Mouse (Mus musculus): Measurements from ENCODE around the gene Gm49318. TPM values are rescaled to one million over a fixed set of nuclear protein-coding genes. Genes with fewer than 3 reads are reported as not detected.
A peak's percentile ranks its signal among the peaks of the same experiment; 100 is the strongest.

Gene Gm49318
- polyA plus RNA-seq (2012; fragmentation: generic; extraction: Trizol): not detected

GRCm38 (mm10) chr9:22070791-22071573 lies at the start of gene Gm49318, which contains the start of gene Zfp653:
Gm49318 (minus strand) TSS chr9:22071259.
Zfp653 (minus strand) TSS chr9:22071376.
- TF ChIP-seq TCF3 (IDR thresholded peaks at IDR 0.05; ENCODE audit: insufficient read length, low read depth) (no peak), USF1 (IDR thresholded peaks at IDR 0.05; ENCODE audit: low read depth) (no peak), MYOD1 (IDR thresholded peaks at IDR 0.05; ENCODE audit: control insufficient read depth in 1 of 3, insufficient read length in 2 of 3, low read depth in 2 of 3) (no peak), POLR2AphosphoS2 (IDR thresholded peaks at IDR 0.05; ENCODE audit: insufficient read length, low read depth) (peak; percentile 79), SRF (IDR thresholded peaks at IDR 0.05; ENCODE audit: control insufficient read depth, insufficient read length, low read depth) (peak; percentile 10), POLR2A (IDR thresholded peaks at IDR 0.05; ENCODE audit: insufficient read length, low read depth) (peak; percentile 71), MAX (IDR thresholded peaks at IDR 0.05; ENCODE audit: low read depth) (no peak), E2F4 (IDR thresholded peaks at IDR 0.05; ENCODE audit: insufficient read depth) (peak; percentile 18), TCF12 (IDR thresholded peaks at IDR 0.05; ENCODE audit: insufficient read depth, poor library complexity, severe bottlenecking) (no peak), REST (IDR thresholded peaks at IDR 0.05; ENCODE audit: insufficient read depth, insufficient read length) (no peak), CEBPB (IDR thresholded peaks at IDR 0.05; ENCODE audit: insufficient read depth, poor library complexity, severe bottlenecking) (no peak), MYOG (IDR thresholded peaks at IDR 0.05; ENCODE audit: control insufficient read depth in 1 of 3, insufficient read depth in 1 of 3, insufficient read length in 2 of 3, low read depth in 2 of 3) (no peak)
- Histone ChIP-seq H3ac (ENCODE audit: control insufficient read depth, insufficient read length) (peak within 1 kb of the TSS; percentile 82), H3K4me3 (peak within 1 kb of the TSS; percentile 26), H3K4me2 (ENCODE audit: low read depth) (peak within 1 kb of the TSS; percentile 83), H3K27me3 (ENCODE audit: control insufficient read depth, insufficient read depth, insufficient read length) (no peaks in the 10 kb centered on the region), H3K79me2 (ENCODE audit: control insufficient read depth, insufficient read depth) (no peaks in the 10 kb centered on the region), H3K36me3 (ENCODE audit: control insufficient read depth, insufficient read depth) (no peaks in the 10 kb centered on the region)

GRCm38 (mm10) chr9:22119543-22119942 lies 48.5 kb upstream of the Gm49318 start:
- no peak overlapping the region for H3K4me3 ChIP-seq
- TF ChIP-seq CEBPB (IDR thresholded peaks at IDR 0.05; ENCODE audit: insufficient read depth, poor library complexity, severe bottlenecking) (no peak), SRF (IDR thresholded peaks at IDR 0.05; ENCODE audit: control insufficient read depth, insufficient read length, low read depth) (no peak), MYOD1 (IDR thresholded peaks at IDR 0.05; ENCODE audit: control insufficient read depth in 1 of 3, insufficient read length in 2 of 3, low read depth in 2 of 3) (no peak), TCF3 (IDR thresholded peaks at IDR 0.05; ENCODE audit: insufficient read length, low read depth) (no peak), MAX (IDR thresholded peaks at IDR 0.05; ENCODE audit: low read depth) (no peak), USF1 (IDR thresholded peaks at IDR 0.05; ENCODE audit: low read depth) (no peak), TCF12 (IDR thresholded peaks at IDR 0.05; ENCODE audit: insufficient read depth, poor library complexity, severe bottlenecking) (no peak), POLR2A (IDR thresholded peaks at IDR 0.05; ENCODE audit: insufficient read length, low read depth) (no peak)
- H3K27me3 ChIP-seq (ENCODE audit: control insufficient read depth, insufficient read depth, insufficient read length): peaks cover 9% of the 10 kb centered on the region
- no peak overlapping the region for H3ac ChIP-seq (ENCODE audit: control insufficient read depth, insufficient read length)
- H3K36me3 ChIP-seq (ENCODE audit: control insufficient read depth, insufficient read depth): no peaks in the 10 kb centered on the region
- H3K79me2 ChIP-seq (ENCODE audit: control insufficient read depth, insufficient read depth): peaks cover 14% of the 10 kb centered on the region
- H3K4me2 ChIP-seq (ENCODE audit: low read depth): no peak overlapping the region

GRCm38 (mm10) chr9:22117754-22118456 lies 46.8 kb upstream of the Gm49318 start:
- TF ChIP-seq POLR2AphosphoS2 (IDR thresholded peaks at IDR 0.05; ENCODE audit: insufficient read length, low read depth) (no peak), SRF (IDR thresholded peaks at IDR 0.05; ENCODE audit: control insufficient read depth, insufficient read length, low read depth) (no peak), MAX (IDR thresholded peaks at IDR 0.05; ENCODE audit: low read depth) (no peak), MYOG (IDR thresholded peaks at IDR 0.05; ENCODE audit: control insufficient read depth in 1 of 3, insufficient read depth in 1 of 3, insufficient read length in 2 of 3, low read depth in 2 of 3) (no peak), REST (IDR thresholded peaks at IDR 0.05; ENCODE audit: insufficient read depth, insufficient read length) (no peak), TCF3 (IDR thresholded peaks at IDR 0.05; ENCODE audit: insufficient read length, low read depth) (no peak), USF1 (IDR thresholded peaks at IDR 0.05; ENCODE audit: low read depth) (no peak), TCF12 (IDR thresholded peaks at IDR 0.05; ENCODE audit: insufficient read depth, poor library complexity, severe bottlenecking) (no peak), POLR2A (IDR thresholded peaks at IDR 0.05; ENCODE audit: insufficient read length, low read depth) (no peak), E2F4 (IDR thresholded peaks at IDR 0.05; ENCODE audit: insufficient read depth) (no peak), CEBPB (IDR thresholded peaks at IDR 0.05; ENCODE audit: insufficient read depth, poor library complexity, severe bottlenecking) (no peak), MYOD1 (IDR thresholded peaks at IDR 0.05; ENCODE audit: control insufficient read depth in 1 of 3, insufficient read length in 2 of 3, low read depth in 2 of 3) (no peak)
- peaks cover 9% of the 10 kb centered on the region for H3K27me3 ChIP-seq (ENCODE audit: control insufficient read depth, insufficient read depth, insufficient read length)
- peak overlapping the region; percentile 44 for H3K4me3 ChIP-seq
- H3ac ChIP-seq (ENCODE audit: control insufficient read depth, insufficient read length): peak overlapping the region; percentile 24
- peaks cover 14% of the 10 kb centered on the region for H3K79me2 ChIP-seq (ENCODE audit: control insufficient read depth, insufficient read depth)
- H3K4me2 ChIP-seq (ENCODE audit: low read depth): peak overlapping the region; percentile 96
- H3K36me3 ChIP-seq (ENCODE audit: control insufficient read depth, insufficient read depth): peaks cover 7% of the 10 kb centered on the region

- peaks cover 14% of the 10 kb centered on the region for H3K79me2 ChIP-seq (ENCODE audit: control insufficient read depth, insufficient read depth)
- peak within 1 kb of the TSS; percentile 24 for H3ac ChIP-seq (ENCODE audit: control insufficient read depth, insufficient read length)
- H3K4me2 ChIP-seq (ENCODE audit: low read depth): peak within 1 kb of the TSS; percentile 96
- peak within 1 kb of the TSS; percentile 44 for H3K4me3 ChIP-seq
- peaks cover 9% of the 10 kb centered on the region for H3K27me3 ChIP-seq (ENCODE audit: control insufficient read depth, insufficient read depth, insufficient read length)
- peaks cover 7% of the 10 kb centered on the region for H3K36me3 ChIP-seq (ENCODE audit: control insufficient read depth, insufficient read depth)
- peak; percentile 79 for TF ChIP-seq E2F4 (IDR thresholded peaks at IDR 0.05; ENCODE audit: insufficient read depth)
- TF ChIP-seq MAX (IDR thresholded peaks at IDR 0.05; ENCODE audit: low read depth): no peak
- TF ChIP-seq POLR2AphosphoS2 (IDR thresholded peaks at IDR 0.05; ENCODE audit: insufficient read length, low read depth): peak; percentile 83
- no peak for TF ChIP-seq SRF (IDR thresholded peaks at IDR 0.05; ENCODE audit: control insufficient read depth, insufficient read length, low read depth)
- TF ChIP-seq MYOG (IDR thresholded peaks at IDR 0.05; ENCODE audit: control insufficient read depth in 1 of 3, insufficient read depth in 1 of 3, insufficient read length in 2 of 3, low read depth in 2 of 3): no peak
- TF ChIP-seq REST (IDR thresholded peaks at IDR 0.05; ENCODE audit: insufficient read depth, insufficient read length): no peak
- TF ChIP-seq MYOD1 (IDR thresholded peaks at IDR 0.05; ENCODE audit: control insufficient read depth in 1 of 3, insufficient read length in 2 of 3, low read depth in 2 of 3): no peak
- no peak for TF ChIP-seq TCF12 (IDR thresholded peaks at IDR 0.05; ENCODE audit: insufficient read depth, poor library complexity, severe bottlenecking)
- TF ChIP-seq USF1 (IDR thresholded peaks at IDR 0.05; ENCODE audit: low read depth): no peak
- no peak for TF ChIP-seq CEBPB (IDR thresholded peaks at IDR 0.05; ENCODE audit: insufficient read depth, poor library complexity, severe bottlenecking)
- no peak for TF ChIP-seq TCF3 (IDR thresholded peaks at IDR 0.05; ENCODE audit: insufficient read length, low read depth)
- TF ChIP-seq POLR2A (IDR thresholded peaks at IDR 0.05; ENCODE audit: insufficient read length, low read depth): peak; percentile 67
Observed at GRCm38 (mm10) chr9:22116740-22117426, 45.8 kb upstream of the Gm49318 start, which contains the start of gene Elof1. Elof1 (minus strand) TSS chr9:22117172.

All from myocyte (in vitro differentiated cells).